Mouse (Mus musculus): ENCODE data around the gene Esrra.

Esrra gene

GRCm38 (mm10) chr19:6920741-6921636, 624 bp downstream of the Esrra start:
- DNase-seq (ENCODE audit: low spot score) = peak; percentile 69

DNA sequence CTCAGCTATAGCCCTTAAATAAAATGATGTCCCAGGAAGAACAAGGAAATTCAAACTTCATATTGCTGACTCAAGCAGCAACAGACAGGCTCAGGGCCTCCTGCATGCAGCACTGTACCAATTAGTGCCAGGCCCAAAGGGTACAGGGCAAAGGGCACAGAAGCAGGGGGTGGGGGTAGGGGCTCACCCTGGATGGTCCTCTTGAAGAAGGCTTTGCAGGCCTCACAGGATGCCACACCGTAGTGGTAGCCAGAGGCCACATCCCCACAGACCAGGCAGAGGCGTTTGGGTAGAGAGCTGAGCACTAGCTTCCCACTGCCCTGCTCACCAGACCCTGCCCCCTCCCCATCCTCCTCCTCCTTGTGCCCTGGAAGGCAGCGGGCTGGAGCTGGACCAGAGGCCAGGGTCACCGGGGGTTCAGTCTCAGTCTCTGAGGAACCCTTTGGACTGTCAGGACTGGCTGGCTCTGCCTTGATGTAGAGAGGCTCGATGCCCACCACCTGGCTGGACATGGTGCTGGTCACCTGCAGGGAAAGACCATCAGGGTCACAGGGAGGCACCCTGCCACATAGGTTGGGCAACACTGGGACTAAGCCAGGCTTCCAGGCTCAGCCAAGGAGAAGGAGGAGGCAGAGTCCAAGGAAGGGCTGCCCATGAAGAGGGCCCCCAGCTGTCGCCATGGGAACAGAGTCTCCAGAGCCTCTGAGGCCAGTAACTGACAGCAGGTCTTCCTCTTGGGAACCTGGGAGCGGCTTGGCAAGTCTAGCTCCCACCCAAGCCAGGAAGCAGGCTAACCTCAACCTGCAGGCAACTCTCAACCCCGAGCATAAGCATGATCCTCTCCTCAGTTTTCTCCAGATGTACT, 1.5 kb downstream of the Esrra start:
- peak; percentile 56 for DNase-seq (ENCODE audit: low spot score)

GRCm38 (mm10) chr19:6919431-6919830, 2.2 kb downstream of the Esrra start:
- DNase-seq (ENCODE audit: low spot score) = no peak

GRCm38 (mm10) chr19:6918321-6918720, 3.3 kb downstream of the Esrra start:
- DNase-seq (ENCODE audit: low spot score) = no peak

- no peak for DNase-seq (ENCODE audit: low spot score)
Observed at GRCm38 (mm10) chr19:6916496-6916895, 5.1 kb downstream of the Esrra start.

- DNase-seq (ENCODE audit: low spot score) = no peak
Observed at GRCm38 (mm10) chr19:6915276-6915675, 6.3 kb downstream of the Esrra start.

DNA sequence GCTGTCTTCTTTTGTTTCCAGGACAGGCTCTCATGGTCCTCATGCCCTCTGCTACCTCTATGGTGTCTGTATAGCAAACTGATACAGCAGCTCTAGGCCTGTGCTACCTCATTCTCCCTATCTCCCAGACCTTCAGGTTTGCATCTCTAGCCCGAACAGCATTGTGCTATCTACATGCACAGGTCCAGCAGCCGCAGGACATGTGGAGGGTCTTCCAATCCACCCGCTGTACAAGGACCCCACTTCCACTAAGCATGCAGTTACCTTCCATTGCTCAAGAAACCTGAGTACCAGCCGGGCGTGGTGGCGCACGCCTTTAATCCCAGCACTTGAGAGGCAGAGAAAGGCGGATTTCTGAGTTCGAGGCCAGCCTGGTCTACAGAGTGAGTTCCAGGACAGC, 7.1 kb downstream of the Esrra start:
- DNase-seq (ENCODE audit: low spot score) = no peak

GRCm38 (mm10) chr19:6913991-6914390, 7.6 kb downstream of the Esrra start:
- DNase-seq (ENCODE audit: low spot score) = no peak

DNA sequence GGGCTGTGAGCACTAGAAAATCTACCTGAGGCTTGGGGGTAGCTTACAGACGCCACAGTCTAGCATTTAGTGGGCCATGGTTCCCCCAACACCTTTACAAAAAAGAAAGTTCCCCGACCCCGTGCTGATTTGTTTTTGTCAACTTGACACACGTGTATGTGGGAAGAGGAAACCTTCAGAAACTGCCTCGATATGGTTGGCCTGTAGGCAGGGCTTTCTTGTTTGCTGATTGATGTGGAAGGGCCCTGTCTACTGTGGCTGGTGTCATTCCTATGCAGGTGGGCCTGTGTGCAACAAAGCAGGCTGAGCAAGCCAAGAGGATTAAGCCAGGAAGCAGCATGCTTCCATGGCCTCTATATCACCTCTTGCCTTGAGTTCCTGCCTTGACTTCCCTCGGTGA, 8.6 kb downstream of the Esrra start:
- no peak for DNase-seq (ENCODE audit: low spot score)

GRCm38 (mm10) chr19:6912205-6912970, 9.2 kb downstream of the Esrra start:
- no peak for DNase-seq (ENCODE audit: low spot score)

- no peak for DNase-seq (ENCODE audit: low spot score)
Observed at GRCm38 (mm10) chr19:6911101-6912074, 10.2 kb downstream of the Esrra start.

- DNase-seq (ENCODE audit: low spot score) = peak; percentile 78
Observed at GRCm38 (mm10) chr19:6910306-6910705, 11.3 kb downstream of the Esrra start.

DNA sequence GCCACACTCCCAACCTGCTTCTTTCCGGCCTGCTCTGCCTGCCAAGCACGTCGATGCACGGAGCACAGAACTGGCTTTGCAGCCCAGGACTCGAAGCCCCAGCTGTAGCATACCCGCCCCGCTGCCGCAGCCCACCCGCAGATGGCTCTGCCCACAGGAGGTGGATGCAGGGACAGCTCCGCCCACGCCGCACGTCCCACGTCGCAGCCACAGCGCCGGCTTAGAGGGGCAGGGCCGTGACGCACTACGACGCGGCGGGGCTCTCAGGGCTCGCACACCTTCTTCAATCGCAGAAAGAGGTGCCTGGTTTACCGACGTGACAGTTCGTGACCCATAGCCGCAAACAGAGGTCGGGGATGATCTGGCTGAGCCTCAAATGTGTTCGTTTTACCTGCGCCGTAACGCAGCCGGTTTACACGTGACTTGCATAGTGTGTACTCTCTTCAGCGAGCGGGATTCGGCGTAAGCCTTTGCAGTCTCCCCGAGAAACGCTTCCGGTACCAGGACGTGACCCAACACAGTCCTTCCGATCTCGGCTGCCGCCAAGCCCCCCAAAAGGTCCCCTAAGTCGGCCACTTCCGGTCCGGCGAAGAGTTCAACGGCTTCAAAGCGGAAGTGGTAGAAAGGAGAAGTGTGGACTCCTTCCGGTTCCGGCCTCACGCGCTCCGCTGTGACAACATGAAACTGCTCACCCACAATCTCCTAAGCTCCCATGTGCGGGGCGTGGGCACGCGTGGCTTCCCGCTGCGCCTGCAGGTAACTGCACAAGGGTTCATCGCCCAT, 11.9 kb downstream of the Esrra start, which contains the start of the genes Trmt112 and Prdx5:
Trmt112 (plus strand) TSS at position 192 of the 783 bp plus-strand sequence.
Prdx5 (minus strand) TSS at position 600 of the 783 bp plus-strand sequence.
- DNase-seq (ENCODE audit: low spot score) = peak; percentile 97

- DNase-seq (ENCODE audit: low spot score) = no peak
Observed at GRCm38 (mm10) chr19:6909021-6909420, 12.6 kb downstream of the Esrra start.

DNA sequence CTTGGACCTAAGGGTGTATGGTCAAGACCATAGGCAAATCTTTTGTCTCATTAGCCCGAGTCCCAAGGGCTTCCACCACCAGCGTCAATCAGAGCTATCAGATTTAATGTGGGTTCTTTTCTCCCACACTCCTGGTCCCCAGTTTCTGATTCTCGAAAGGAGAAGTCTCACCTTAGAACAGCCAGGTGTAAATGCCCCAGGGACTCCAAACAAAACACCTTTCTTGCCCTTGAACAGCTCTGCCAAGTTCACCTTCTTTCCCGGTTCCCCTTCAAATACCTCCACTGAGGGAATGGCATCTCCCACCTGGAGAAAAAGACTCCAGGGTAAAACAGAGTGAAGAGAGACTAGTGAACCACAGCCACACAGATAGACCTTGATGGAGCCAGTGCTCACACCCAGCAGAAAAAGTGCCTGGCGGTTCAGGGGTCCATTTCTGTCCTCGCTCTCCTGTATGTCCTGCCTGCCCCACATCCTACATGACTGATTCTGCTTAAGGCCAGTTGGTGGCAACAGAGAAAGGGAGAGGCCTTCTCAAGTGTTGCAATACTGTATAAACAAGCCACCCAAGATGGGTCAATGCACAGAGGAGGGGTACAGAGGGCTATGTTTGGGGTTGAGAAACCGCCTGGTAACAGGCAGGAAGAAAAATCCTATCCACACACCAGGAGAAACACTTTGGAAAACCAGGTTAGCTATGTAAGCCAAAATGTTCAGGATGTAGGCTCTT, 13.6 kb downstream of the Esrra start:
- no peak for DNase-seq (ENCODE audit: low spot score)

- DNase-seq (ENCODE audit: low spot score) = no peak
Observed at GRCm38 (mm10) chr19:6907094-6907493, 14.5 kb downstream of the Esrra start.

- no peak for DNase-seq (ENCODE audit: low spot score)
Observed at GRCm38 (mm10) chr19:6906199-6906598, 15.4 kb downstream of the Esrra start.

DNA sequence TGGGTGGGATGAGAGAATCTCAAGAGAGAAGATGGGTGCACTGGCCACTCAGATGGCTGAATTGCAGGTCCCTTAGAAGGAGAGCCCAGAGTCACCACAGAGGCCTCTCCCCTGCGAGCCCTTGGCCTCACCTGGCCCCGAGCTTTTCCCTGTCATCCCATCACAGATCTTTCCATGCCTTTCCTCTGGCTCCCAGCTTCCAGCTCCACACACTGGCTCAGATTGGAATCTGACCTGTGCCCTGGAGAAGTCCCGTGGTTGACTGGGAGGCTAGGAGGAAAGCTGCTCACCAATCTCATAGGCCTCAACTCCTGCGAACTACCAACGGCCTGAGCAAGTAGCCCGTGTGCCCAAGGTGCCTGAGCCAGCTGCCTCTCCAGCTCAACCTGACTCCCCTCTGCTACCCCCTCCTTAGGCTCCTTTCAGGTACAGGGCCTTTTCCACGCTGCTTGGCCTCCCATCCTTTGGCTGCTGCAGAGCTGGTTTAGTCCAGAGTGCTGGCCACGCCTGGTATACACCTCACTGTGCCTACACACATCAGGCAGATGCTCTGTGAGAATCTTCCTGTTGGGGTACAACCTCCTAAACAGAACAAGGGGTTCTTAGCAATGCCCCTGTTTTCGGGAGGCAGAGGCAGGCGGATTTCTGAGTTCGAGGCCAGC, 16.0 kb downstream of the Esrra start:
- no peak for DNase-seq (ENCODE audit: low spot score)

DNA sequence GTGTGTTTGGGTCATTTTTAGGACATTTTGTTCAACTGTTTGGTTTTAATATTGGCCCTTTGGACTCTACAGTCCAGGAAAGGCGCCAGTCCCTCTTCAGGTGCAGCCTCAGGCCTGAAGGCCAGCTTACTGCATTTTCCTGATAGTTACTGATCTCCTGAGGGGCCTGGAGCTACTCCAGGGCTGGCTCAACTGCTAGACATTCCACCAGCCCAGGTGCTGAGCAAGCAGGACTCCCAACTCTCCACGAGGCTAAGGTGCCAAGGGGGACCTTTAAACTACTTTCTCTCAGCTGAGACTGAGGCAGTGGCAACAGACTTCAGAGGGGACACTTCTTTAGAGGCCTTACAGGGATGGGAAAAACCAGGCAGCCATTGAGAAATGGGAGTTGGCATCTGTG, 16.8 kb downstream of the Esrra start:
- no peak for DNase-seq (ENCODE audit: low spot score)
